ENCODE assay signal across 13 mouse cellular contexts in the genomic region with DNA sequence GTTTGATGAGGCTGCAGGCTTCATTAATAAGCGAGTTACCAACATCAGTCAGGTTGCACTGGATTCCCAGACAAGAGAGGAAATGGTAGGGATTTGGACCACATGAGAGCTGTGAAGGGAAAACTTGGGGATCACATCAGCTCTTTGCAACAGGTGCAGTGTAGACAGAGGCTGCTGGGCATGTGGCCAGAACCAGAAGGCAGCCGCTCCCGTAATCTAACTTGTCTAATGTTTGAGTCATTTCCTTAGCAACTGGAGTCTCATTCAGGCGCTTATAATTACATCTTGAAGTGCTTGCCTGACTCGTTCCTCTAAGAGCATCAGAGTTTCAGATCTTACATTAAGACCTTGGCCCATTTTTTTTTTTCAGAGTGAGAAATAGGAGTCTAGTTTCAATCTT.
A peak's percentile ranks its signal among the peaks of the same experiment; 100 is the strongest.
DNase-seq lines count a peak whose midpoint lies in the region; TF ChIP-seq lines count a peak whose summit lies in the region.
"Had no signal": no experiment of that assay in that cellular context is flagged by ENCODE, and none has a peak within 500 bp of the region (broad histone marks: within the 10 kb centered on the region; RNA-seq: fewer than 3 reads in every experiment).

No protein-coding gene starts in this region.

- H3K79me2 ChIP-seq in MEL (ENCODE audit: control insufficient read depth, insufficient read depth, low read length, poor library complexity): no peaks in the 10 kb centered on the region

- TF ChIP-seq POLR2A in MEL (IDR thresholded peaks at IDR 0.05; ENCODE audit: control insufficient read depth in 1 of 2, insufficient read depth in 1 of 2, low read depth in 1 of 2, low read length in 2 of 2, poor library complexity in 1 of 2): no peak

- 71% methylated on average over 5 of the region's 5 CpGs for WGBS in embryonic facial prominence, embryonic 10.5 days

- H3K27me3 ChIP-seq in MEL (ENCODE audit: control insufficient read depth in 1 of 2, insufficient read depth in 2 of 2, low read length in 2 of 2): no peaks in the 10 kb centered on the region
- H3K27me3 ChIP-seq in embryonic facial prominence, embryonic 10.5 days (replicated peaks; ENCODE audit: low read depth, poor library complexity, severe bottlenecking): no peaks in the 10 kb centered on the region
- H3K27me3 ChIP-seq: heart, embryonic 13.5 days; limb, embryonic 15.5 days; neural tube, embryonic 12.5 days had no signal

- H3K9me3 ChIP-seq in MEL (replicated peaks; ENCODE audit: insufficient read depth, low read length): no peaks in the 10 kb centered on the region
- no peaks in the 10 kb centered on the region for H3K9me3 ChIP-seq in embryonic facial prominence, embryonic 10.5 days
- H3K9me3 ChIP-seq: heart, embryonic 13.5 days; limb, embryonic 15.5 days; neural tube, embryonic 12.5 days had no signal

- DNase-seq in heart, postnatal 4 days: peak; percentile 42
- no peak for DNase-seq in heart, postnatal 36 days
- peak; percentile 2 for DNase-seq in MEL (ENCODE audit: low read depth, low spot score)
- peak; percentile 10 for DNase-seq in embryonic facial prominence, embryonic 10.5 days (ENCODE audit: low spot score)
- DNase-seq in left cerebral cortex, postnatal 4 days: peak; percentile 40
- no peak for DNase-seq in neural tube, embryonic 10.5 days (ENCODE audit: extremely low spot score, low spot score)
- no peak for DNase-seq in thymus, adult 18-20 months
- no peak for DNase-seq in cerebellum, postnatal 25 days
- DNase-seq: adrenal gland, postnatal 14 days; kidney, adult 8-10 months had no signal

- no peaks in the 10 kb centered on the region for H3K4me1 ChIP-seq in MEL (ENCODE audit: control insufficient read depth in 1 of 2, insufficient read depth in 2 of 2, low read length in 2 of 2)
- peaks cover 5% of the 10 kb centered on the region; the same call in 1 of the 2 replicates for H3K4me1 ChIP-seq in embryonic facial prominence, embryonic 10.5 days
- H3K4me1 ChIP-seq: heart, embryonic 13.5 days; limb, embryonic 15.5 days; neural tube, embryonic 12.5 days had no signal

- no peak overlapping the region for H3K4me3 ChIP-seq in MEL (ENCODE audit: control insufficient read depth in 1 of 2, insufficient read depth in 1 of 2, low read depth in 2 of 2, low read length in 2 of 2)
- no peak overlapping the region for H3K4me3 ChIP-seq in embryonic facial prominence, embryonic 10.5 days
- H3K4me3 ChIP-seq: heart, embryonic 13.5 days; limb, embryonic 15.5 days; neural tube, embryonic 12.5 days had no signal

- TF ChIP-seq CTCF in MEL (IDR thresholded peaks at IDR 0.05 in 2 of 3, conservative IDR thresholded peaks at IDR 0.05 in 1 of 3; ENCODE audit: control insufficient read depth in 1 of 3, insufficient read depth in 1 of 3, low read depth in 2 of 3, low read length in 3 of 3, poor library complexity in 1 of 3, severe bottlenecking in 1 of 3): no peak

- TF ChIP-seq EP300 in MEL (IDR thresholded peaks at IDR 0.05; ENCODE audit: low read depth in 1 of 2, low read length in 2 of 2): no peak

- intact Hi-C loops in heart, postnatal 36 days (cut with DNase I): no loop called here
- intact Hi-C loops in left cerebral cortex, postnatal 4 days (cut with DNase I): no loop called here

- TF ChIP-seq RAD21 in MEL (IDR thresholded peaks at IDR 0.05; ENCODE audit: low read depth, low read length): no peak

- H3K36me3 ChIP-seq in MEL (ENCODE audit: control insufficient read depth in 1 of 2, insufficient read depth in 2 of 2, low read length in 2 of 2): no peaks in the 10 kb centered on the region
- no peaks in the 10 kb centered on the region for H3K36me3 ChIP-seq in embryonic facial prominence, embryonic 10.5 days (replicated peaks)
- H3K36me3 ChIP-seq: heart, embryonic 13.5 days; limb, embryonic 15.5 days; neural tube, embryonic 12.5 days had no signal

- H3K9ac ChIP-seq in MEL (ENCODE audit: control insufficient read depth, low read depth, low read length, poor library complexity, severe bottlenecking): no peak overlapping the region
- H3K9ac ChIP-seq: heart, embryonic 13.5 days; limb, embryonic 15.5 days; neural tube, embryonic 12.5 days had no signal

- no peak overlapping the region for H3K27ac ChIP-seq in MEL (ENCODE audit: control insufficient read depth, low read depth, low read length)
- H3K27ac ChIP-seq in embryonic facial prominence, embryonic 10.5 days (replicated peaks): no peak overlapping the region
- H3K27ac ChIP-seq: heart, embryonic 13.5 days; limb, embryonic 15.5 days; neural tube, embryonic 12.5 days had no signal

TF ChIP-seq in MEL, 35 proteins besides CTCF, POLR2A, EP300 and RAD21:
- no peak for TF ChIP-seq SMC3 (IDR thresholded peaks at IDR 0.05; ENCODE audit: low read depth, low read length)
- TF ChIP-seq CHD2 (IDR thresholded peaks at IDR 0.05; ENCODE audit: low read length): no peak
- TF ChIP-seq MXI1 (IDR thresholded peaks at IDR 0.05; ENCODE audit: low read depth, low read length): no peak
- no peak for TF ChIP-seq MAFK (IDR thresholded peaks at IDR 0.05; ENCODE audit: borderline replicate concordance, low read depth, low read length)
TF ChIP-seq in MEL: peak in this region for 0.

Comparison
In these comparisons a context has a peak if more than half of its experiments do, and no peak if none do; other contexts are left out.
1. DNase-seq: peak in heart, postnatal 4 days (single experiment), MEL (single experiment), embryonic facial prominence, embryonic 10.5 days (single experiment) and left cerebral cortex, postnatal 4 days (single experiment); none in heart, postnatal 36 days (0 of 2), neural tube, embryonic 10.5 days (single experiment), thymus, adult 18-20 months (0 of 2) and cerebellum, postnatal 25 days (0 of 2).